24 mouse cellular contexts compared by ENCODE assay signal in genomic region chr10:50915607-50916006, GRCm38 (mm10). TPM values are rescaled to one million over a fixed set of nuclear protein-coding genes. Genes with fewer than 3 reads are reported as not detected.
DNase-seq lines count a peak whose midpoint lies in the region; ATAC-seq and TF ChIP-seq lines count a peak whose summit lies in the region.
"Had no signal": no experiment of that assay in that cellular context is flagged by ENCODE, and none has a peak within 500 bp of the region (broad histone marks: within the 10 kb centered on the region; RNA-seq: fewer than 3 reads in every experiment).

No protein-coding gene starts in this region.

- peak; percentile 24 to 25 for DNase-seq in cerebellum, postnatal 10 days
- no peak for DNase-seq in cerebellum, adult 11-12 months
- DNase-seq in liver, postnatal 0 days = no peak
- no peak for DNase-seq in liver
- no peak for DNase-seq in retina, embryonic 14.5 days (ENCODE audit: low spot score)
- DNase-seq in hindbrain, embryonic 14.5 days (ENCODE audit: low spot score) = no peak
- DNase-seq: B cell, adult 2 months; cerebellum, adult 18-20 months; kidney, adult 2 months; thymus, postnatal 14 days had no signal

- H3K4me3 ChIP-seq in liver, postnatal 0 days (ENCODE audit: low read depth, low read length) = no peak overlapping the region
- no peak overlapping the region for H3K4me3 ChIP-seq in ES-Bruce4 (ENCODE audit: low read depth, low read length)
- no peak overlapping the region for H3K4me3 ChIP-seq in hindbrain, embryonic 14.5 days (replicated peaks; ENCODE audit: low read length)
- H3K4me3 ChIP-seq: embryonic facial prominence, embryonic 13.5 days; hindbrain, embryonic 15.5 days; left cerebral cortex, adult 2 months; limb, embryonic 12.5 days; liver, embryonic 15.5 days; neural tube, embryonic 12.5 days had no signal

- WGBS in liver, postnatal 0 days (ENCODE audit: insufficient replicate concordance) = 40% methylated on average over 2 of the region's 2 CpGs
- WGBS in hindbrain, embryonic 14.5 days = 54% methylated on average over 2 of the region's 2 CpGs

- TF ChIP-seq CTCF in liver, postnatal 0 days (IDR thresholded peaks at IDR 0.05; ENCODE audit: low read depth) = peak; percentile 33
- TF ChIP-seq CTCF in ES-Bruce4 (IDR thresholded peaks at IDR 0.05; ENCODE audit: low read depth, low read length) = peak; percentile 58

- no peak overlapping the region for H3K27ac ChIP-seq in liver, postnatal 0 days (ENCODE audit: low read depth)
- H3K27ac ChIP-seq in ES-Bruce4 (ENCODE audit: insufficient read depth, low read length) = no peak overlapping the region
- H3K27ac ChIP-seq in hindbrain, embryonic 14.5 days = no peak overlapping the region
- H3K27ac ChIP-seq: embryonic facial prominence, embryonic 13.5 days; hindbrain, embryonic 15.5 days; left cerebral cortex, adult 2 months; limb, embryonic 12.5 days; liver, embryonic 15.5 days; macrophage; neural tube, embryonic 12.5 days had no signal

- ATAC-seq in liver, postnatal 0 days = no peak
- 0 out of 2 replicates have a peak, but pooled peaks have one; percentile 25 for ATAC-seq in common myeloid progenitor, adult 5-6 weeks (replicated peaks; ENCODE audit: low read depth, poor library complexity, severe bottlenecking)
- no peak for ATAC-seq in hindbrain, embryonic 14.5 days (ENCODE audit: low FRiP score)
- ATAC-seq: midbrain, embryonic 16.5 days had no signal

- H3K36me3 ChIP-seq in liver, postnatal 0 days (replicated peaks; ENCODE audit: insufficient read depth, low read length) = no peaks in the 10 kb centered on the region
- no peaks in the 10 kb centered on the region for H3K36me3 ChIP-seq in ES-Bruce4 (ENCODE audit: control insufficient read depth, insufficient read depth, low read length, poor library complexity, severe bottlenecking)
- no peaks in the 10 kb centered on the region for H3K36me3 ChIP-seq in hindbrain, embryonic 14.5 days (replicated peaks; ENCODE audit: control insufficient read depth, insufficient read depth)
- H3K36me3 ChIP-seq: embryonic facial prominence, embryonic 13.5 days; hindbrain, embryonic 15.5 days; limb, embryonic 12.5 days; liver, embryonic 15.5 days; neural tube, embryonic 12.5 days had no signal

- H3K4me2 ChIP-seq in liver, postnatal 0 days (ENCODE audit: low read depth, low read length) = no peak overlapping the region
- H3K4me2 ChIP-seq in hindbrain, embryonic 14.5 days (replicated peaks) = no peak overlapping the region
- H3K4me2 ChIP-seq: embryonic facial prominence, embryonic 13.5 days; hindbrain, embryonic 15.5 days; limb, embryonic 12.5 days; liver, embryonic 15.5 days; neural tube, embryonic 12.5 days had no signal

- H3K9me3 ChIP-seq in liver, postnatal 0 days (ENCODE audit: low read length) = no peaks in the 10 kb centered on the region
- H3K9me3 ChIP-seq in ES-Bruce4 (replicated peaks; ENCODE audit: control insufficient read depth, insufficient read depth, low read length, poor library complexity, severe bottlenecking) = no peaks in the 10 kb centered on the region
- peaks cover 6% of the 10 kb centered on the region for H3K9me3 ChIP-seq in hindbrain, embryonic 14.5 days (ENCODE audit: control insufficient read depth, low read length)
- H3K9me3 ChIP-seq: embryonic facial prominence, embryonic 13.5 days; limb, embryonic 12.5 days; liver, embryonic 15.5 days; neural tube, embryonic 12.5 days had no signal

- H3K9ac ChIP-seq in liver, postnatal 0 days (replicated peaks) = no peak overlapping the region
- no peak overlapping the region for H3K9ac ChIP-seq in ES-Bruce4 (ENCODE audit: low read depth, poor library complexity, severe bottlenecking)
- H3K9ac ChIP-seq in hindbrain, embryonic 14.5 days = no peak overlapping the region
- H3K9ac ChIP-seq: embryonic facial prominence, embryonic 13.5 days; hindbrain, embryonic 15.5 days; limb, embryonic 12.5 days; liver, embryonic 15.5 days; neural tube, embryonic 12.5 days had no signal

- TF ChIP-seq EP300 in liver, postnatal 0 days (IDR thresholded peaks at IDR 0.05; ENCODE audit: low read depth) = no peak
- no peak for TF ChIP-seq EP300 in ES-Bruce4 (IDR thresholded peaks at IDR 0.05; ENCODE audit: insufficient read depth, low read depth, low read length)

- no peaks in the 10 kb centered on the region for H3K4me1 ChIP-seq in liver, postnatal 0 days (ENCODE audit: insufficient read depth)
- H3K4me1 ChIP-seq in ES-Bruce4 (ENCODE audit: control insufficient read depth, insufficient read depth, low read length) = no peaks in the 10 kb centered on the region
- no peaks in the 10 kb centered on the region for H3K4me1 ChIP-seq in hindbrain, embryonic 14.5 days (replicated peaks; ENCODE audit: control insufficient read depth, insufficient read depth, low read length)
- H3K4me1 ChIP-seq: liver, embryonic 15.5 days had no signal

- H3K27me3 ChIP-seq in liver, postnatal 0 days (ENCODE audit: insufficient read depth, low read length) = peaks cover 22% of the 10 kb centered on the region
- H3K27me3 ChIP-seq in ES-Bruce4 (ENCODE audit: control insufficient read depth, insufficient read depth, low read length, poor library complexity, severe bottlenecking) = peaks cover 3% of the 10 kb centered on the region
- peaks cover 37% of the 10 kb centered on the region for H3K27me3 ChIP-seq in hindbrain, embryonic 14.5 days (ENCODE audit: control insufficient read depth, insufficient read depth, low read length)

- TF ChIP-seq POLR2A in ES-Bruce4 (IDR thresholded peaks at IDR 0.05; ENCODE audit: insufficient read depth, low read length) = no peak

RNA-seq across cellular contexts. Expression of gene Sim1, which starts 21.1 kb away (rescaled TPM):
- not detected in 2 replicates for polyA plus RNA-seq in liver, postnatal 0 days (2015; fragmentation: Nextera tagmentation; extraction: Ambion mirVana)
- 0.30 and 0.32 TPM in 2 replicates for polyA plus RNA-seq in ES-Bruce4 (2011; ENCODE audit: insufficient read depth, insufficient read length, low read depth, missing spikeins)
- total RNA-seq in common myeloid progenitor, adult 5-6 weeks (2017) = not detected in 2 replicates
- polyA plus RNA-seq in hindbrain, embryonic 14.5 days (2014; fragmentation: Nextera tagmentation; extraction: Ambion mirVana) = 0.08 and 0.59 TPM in 2 replicates
- total RNA-seq: granulocyte monocyte progenitor cell, adult 5-6 weeks had no signal
- polyA plus RNA-seq: cortical plate, adult 2 months; heart, embryonic 16.5 days; liver, embryonic 15.5 days; macrophage; stomach, embryonic 14.5 days had no signal

Comparison
In these comparisons a context has a peak if more than half of its experiments do, and no peak if none do; other contexts are left out.
1. DNase-seq: peak in cerebellum, postnatal 10 days (2 of 2); none in cerebellum, adult 11-12 months (single experiment), liver, postnatal 0 days (single experiment), liver (single experiment), retina, embryonic 14.5 days (single experiment) and hindbrain, embryonic 14.5 days (single experiment).